Mouse (Mus musculus) liver, adult 2 months (tissue): ENCODE results near the gene Lnx1. TPM values are rescaled to one million over a fixed set of nuclear protein-coding genes. Genes with fewer than 3 reads are reported as not detected.

Experiments used
- DNase-seq: peaks from one replicate; pipeline ENCODE4 v3.0.0-alpha.2; 2011; ENCODE audit warnings: low read depth, low spot score; ENCODE audit errors: extremely low read depth
- H3K27ac ChIP-seq: fragments of 200-500 bp; replicated peaks from 2 replicates; pipeline ENCODE4 v1.5.1; 2012; ENCODE audit warnings: low read depth, mild to moderate bottlenecking, control low read depth, inconsistent platforms, low read length; ENCODE audit not compliant: insufficient read depth
- H3K27me3 ChIP-seq: fragments of 200-500 bp; 2 replicates; pipeline ENCODE4 v1.6.1; 2012; ENCODE audit warnings: mild to moderate bottlenecking, moderate library complexity, low read length, inconsistent platforms; ENCODE audit not compliant: control insufficient read depth, insufficient read depth
- H3K36me3 ChIP-seq: fragments of 200-500 bp; 2 replicates; pipeline ENCODE4 v1.6.1; 2012; ENCODE audit warnings: low read length, inconsistent platforms; ENCODE audit not compliant: control insufficient read depth, insufficient read depth
- H3K4me1 ChIP-seq: fragments of 200-500 bp; 2 replicates; pipeline ENCODE4 v1.6.1; 2011; ENCODE audit warnings: low read length; ENCODE audit not compliant: control insufficient read depth, insufficient read depth
- H3K4me3 ChIP-seq: fragments of 200-500 bp; 2 replicates; pipeline ENCODE4 v1.5.1; 2011; ENCODE audit warnings: low read depth, mild to moderate bottlenecking, control low read depth, low read length, moderate library complexity; ENCODE audit not compliant: insufficient read depth
- H3K79me2 ChIP-seq: fragments of 200-500 bp; 2 replicates; pipeline ENCODE4 v1.6.1; 2012; ENCODE audit warnings: inconsistent platforms, mild to moderate bottlenecking, low read length, moderate library complexity; ENCODE audit not compliant: control insufficient read depth, insufficient read depth
- H3K9ac ChIP-seq: fragments of 200-500 bp; 2 replicates; pipeline ENCODE4 v1.6.1; 2012; ENCODE audit warnings: low read depth, mild to moderate bottlenecking, control low read depth, inconsistent platforms, low read length
- CTCF ChIP-seq: fragments of 200-500 bp; IDR thresholded peaks from 2 replicates; pipeline ENCODE4 v1.5.1; 2011; ENCODE audit warnings: low read depth, low read length, control low read depth
- POLR2A ChIP-seq: fragments of 200-500 bp; IDR thresholded peaks from 2 replicates; pipeline ENCODE4 v1.6.1; 2011; ENCODE audit warnings: low read length, control low read depth; ENCODE audit not compliant: insufficient read depth; ENCODE audit errors: extremely low read depth
- WGBS: fragments of 180-500 bp; shearing (Covaris S2); methylation state at CpG from one replicate; pipeline ENCODE4 v1.1.7; 2018; 5-methylcytosine and 5-hydroxymethylcytosine counted together
- polyA plus RNA-seq: library from polyadenylated mRNA; depleted of rRNA; stranded (reverse); fragments of >200 nt; gene quantifications from 2 replicates; pipeline ENCODE4 v1.2.3, GENCODE M21; 2012
- total RNA-seq: library from RNA; depleted of rRNA; stranded (reverse); fragments of >200 nt; gene quantifications from 2 replicates; pipeline ENCODE4 v1.2.3, GENCODE M21; 2014

Gene Lnx1
- total and polyA plus RNA-seq, 2 experiments: 0.42 to 1.0 TPM

DNA sequence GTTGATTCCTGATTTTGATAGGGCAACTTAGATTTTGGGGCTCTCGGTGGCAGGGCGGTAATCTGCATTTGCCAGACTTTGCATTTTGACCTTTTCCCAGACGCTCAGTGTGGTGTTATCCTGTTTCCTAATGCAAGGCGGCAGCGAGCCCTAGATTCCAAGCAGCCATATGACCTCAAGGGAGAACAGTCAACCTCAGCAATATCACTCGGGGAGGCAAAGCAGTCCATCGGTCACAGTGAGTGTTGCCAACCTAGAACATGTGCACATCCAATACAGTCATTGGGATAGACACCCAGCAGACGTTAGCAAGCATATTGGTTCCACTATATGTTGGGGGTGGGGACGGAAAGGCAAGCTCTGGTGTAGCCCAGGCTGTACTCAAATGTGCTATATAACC is 54.5 kb downstream of the Lnx1 start:
- H3K4me3 ChIP-seq: no peak overlapping the region; the same call in 1 of the 2 replicates
- 12% methylated on average over 9 of the region's 9 CpGs for WGBS
- no peak for TF ChIP-seq POLR2A

DNA sequence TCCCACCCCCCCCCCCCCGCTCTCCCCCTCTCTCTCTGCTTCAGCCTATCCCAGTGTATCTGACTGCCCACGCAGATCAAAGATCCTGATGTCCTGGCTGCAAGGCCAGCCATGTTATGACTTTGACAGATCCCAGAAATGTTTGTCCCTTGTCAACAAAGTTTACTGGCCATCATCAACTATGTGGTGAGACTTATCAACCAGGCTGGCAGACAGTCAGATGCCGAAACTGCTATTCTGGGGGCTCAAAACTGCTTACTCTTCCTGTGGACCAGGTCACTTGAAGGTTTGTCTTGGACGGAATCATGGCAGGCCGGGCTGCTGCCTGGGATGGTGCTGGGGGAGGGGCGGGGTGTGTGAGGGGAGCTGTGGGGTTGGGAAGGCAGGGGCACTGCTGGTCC is 55.1 kb downstream of the Lnx1 start:
- Histone ChIP-seq H3K9ac (peak overlapping the region; percentile 38; the same call in 1 of the 2 replicates), H3K4me1 (peaks cover 21% of the 10 kb centered on the region), H3K79me2 (no peaks in the 10 kb centered on the region), H3K4me3 (peak overlapping the region; percentile 26; the same call in 1 of the 2 replicates), H3K27me3 (no peaks in the 10 kb centered on the region), H3K36me3 (no peaks in the 10 kb centered on the region), H3K27ac (no peak overlapping the region)
- DNase-seq: peak; percentile 65
- 5% methylated on average over 5 of the region's 6 CpGs for WGBS
- TF ChIP-seq POLR2A (no peak), CTCF (no peak)

More for the DNA sequence above, 54.5 kb downstream of the Lnx1 start:
- Histone ChIP-seq H3K9ac (no peak overlapping the region), H3K27me3 (no peaks in the 10 kb centered on the region), H3K36me3 (no peaks in the 10 kb centered on the region), H3K4me1 (peaks cover 21% of the 10 kb centered on the region), H3K27ac (peak overlapping the region; percentile 5), H3K79me2 (no peaks in the 10 kb centered on the region)
- DNase-seq: peak; percentile 71

DNA sequence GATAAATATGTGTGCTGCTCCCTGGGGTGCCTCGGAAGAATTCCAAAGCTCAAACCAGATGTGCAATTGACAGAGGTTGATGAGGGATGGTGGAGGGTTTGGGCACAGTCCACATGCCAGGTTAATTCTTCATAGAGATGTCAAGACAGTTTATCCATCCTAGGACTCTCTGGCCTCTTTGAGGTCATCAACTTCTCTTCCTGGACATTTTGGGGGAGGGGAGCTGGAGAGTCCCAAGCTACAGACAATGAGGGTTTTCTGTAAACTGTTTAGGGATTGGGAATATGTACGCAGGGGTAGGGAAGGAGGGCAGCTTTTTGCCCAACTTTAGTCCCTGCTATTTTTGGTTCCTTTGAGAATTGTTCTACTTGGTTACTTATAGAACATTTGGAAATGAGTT is 60.4 kb downstream of the Lnx1 start:
- H3K36me3 ChIP-seq: no peaks in the 10 kb centered on the region
- H3K27ac ChIP-seq: no peak overlapping the region
- peaks cover 13% of the 10 kb centered on the region for H3K4me1 ChIP-seq
- no peak for DNase-seq
- H3K79me2 ChIP-seq: no peaks in the 10 kb centered on the region
- H3K27me3 ChIP-seq: no peaks in the 10 kb centered on the region
- H3K4me3 ChIP-seq: no peak overlapping the region
- WGBS: 94% methylated on average over 2 of the region's 2 CpGs
- no peak for TF ChIP-seq POLR2A
- no peak overlapping the region for H3K9ac ChIP-seq

DNA sequence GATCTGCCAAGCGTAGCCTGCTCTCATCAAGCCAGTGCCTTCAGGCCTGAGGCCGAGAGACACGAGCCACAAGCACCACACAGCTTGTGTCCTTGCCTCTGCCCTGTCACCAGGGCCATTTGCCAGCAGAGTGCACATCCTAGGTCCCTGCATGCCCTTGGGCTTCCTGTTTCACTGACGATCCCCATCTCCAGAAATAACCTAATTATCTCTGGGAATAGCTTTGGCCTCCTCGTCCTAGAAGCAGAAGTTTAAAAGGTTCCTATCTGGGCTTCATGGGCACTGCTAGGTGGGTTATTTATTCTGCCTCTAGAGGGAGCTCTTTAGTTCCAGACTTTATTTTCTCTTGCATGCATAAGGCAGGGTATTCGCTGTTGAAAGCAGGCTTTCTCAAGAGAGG is 61.7 kb downstream of the Lnx1 start:
- WGBS: 13% methylated on average over 6 of the region's 6 CpGs
- no peak for TF ChIP-seq POLR2A
- TF ChIP-seq CTCF: peak; percentile 38; the same call in 1 of the 2 replicates
- peak; percentile 67 for DNase-seq
- peaks cover 13% of the 10 kb centered on the region for H3K4me1 ChIP-seq
- H3K79me2 ChIP-seq: no peaks in the 10 kb centered on the region
- H3K27me3 ChIP-seq: no peaks in the 10 kb centered on the region
- H3K27ac ChIP-seq: peak overlapping the region; percentile 22; the same call in 1 of the 2 replicates
- H3K4me3 ChIP-seq: no peak overlapping the region
- peak overlapping the region; percentile 4; the same call in 1 of the 2 replicates for H3K9ac ChIP-seq
- no peaks in the 10 kb centered on the region for H3K36me3 ChIP-seq

DNA sequence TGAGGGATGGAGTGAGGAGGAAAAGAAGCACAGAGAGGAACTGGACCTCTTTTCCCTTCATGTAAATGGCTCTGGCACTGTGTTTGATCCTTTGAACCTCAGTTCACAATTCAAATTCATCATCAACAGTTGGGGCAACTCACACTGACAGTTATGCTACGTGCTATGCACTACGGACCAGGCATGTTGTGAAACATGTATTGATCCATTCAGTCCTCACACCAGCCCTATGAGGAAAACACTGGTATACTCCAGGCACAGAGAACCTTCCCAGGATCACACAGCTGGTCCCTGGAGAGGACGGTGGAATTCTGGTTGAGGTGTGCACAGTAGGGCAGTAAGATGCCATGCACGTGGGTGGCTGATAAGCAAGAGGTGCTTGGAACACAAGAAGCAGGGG is 62.2 kb downstream of the Lnx1 start:
- TF ChIP-seq POLR2A (no peak), CTCF (no peak)
- Histone ChIP-seq H3K4me3 (no peak overlapping the region), H3K9ac (no peak overlapping the region; the same call in 1 of the 2 replicates), H3K36me3 (no peaks in the 10 kb centered on the region), H3K4me1 (peaks cover 13% of the 10 kb centered on the region), H3K79me2 (no peaks in the 10 kb centered on the region), H3K27ac (peak overlapping the region; percentile 22; the same call in 1 of the 2 replicates), H3K27me3 (no peaks in the 10 kb centered on the region)
- WGBS: 20% methylated on average over 4 of the region's 4 CpGs
- DNase-seq: peak; percentile 89

DNA sequence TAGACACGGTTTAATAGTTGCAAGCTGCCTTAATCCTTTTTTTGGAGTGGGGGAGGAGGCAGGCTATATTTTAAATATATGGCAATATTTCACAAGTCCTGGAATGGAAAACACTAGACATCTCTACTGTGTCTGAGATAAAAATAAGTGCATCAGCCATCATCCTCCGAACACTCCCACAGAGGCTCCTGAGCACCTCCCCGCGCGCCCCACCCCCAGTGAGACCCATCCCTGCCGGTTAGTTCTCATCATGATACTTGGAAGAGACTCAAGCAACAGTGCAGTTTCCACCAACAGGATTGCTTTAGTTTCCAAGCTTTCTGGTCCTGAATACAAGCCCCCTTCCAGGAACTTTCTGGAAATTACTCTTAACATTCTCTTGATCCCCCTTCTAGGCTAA is 63.2 kb downstream of the Lnx1 start:
- WGBS: 96% methylated on average over 6 of the region's 6 CpGs
- no peak overlapping the region for H3K9ac ChIP-seq
- no peaks in the 10 kb centered on the region for H3K79me2 ChIP-seq
- peaks cover 13% of the 10 kb centered on the region for H3K4me1 ChIP-seq
- H3K27ac ChIP-seq: no peak overlapping the region
- no peak overlapping the region for H3K4me3 ChIP-seq
- no peaks in the 10 kb centered on the region for H3K36me3 ChIP-seq
- no peaks in the 10 kb centered on the region for H3K27me3 ChIP-seq
- TF ChIP-seq CTCF (no peak), POLR2A (no peak)
- no peak for DNase-seq
